Mouse (Mus musculus) thymus, adult 18-20 months (tissue): Measurements from ENCODE around the gene Dlgap4.

Source experiments
- DNase-seq, 2 experiments: peaks; one replicate each; pipeline ENCODE4 v3.0.0; 2022; ENCODE audit warnings: mixed read lengths in 2 of 2

Gene Dlgap4

DNA sequence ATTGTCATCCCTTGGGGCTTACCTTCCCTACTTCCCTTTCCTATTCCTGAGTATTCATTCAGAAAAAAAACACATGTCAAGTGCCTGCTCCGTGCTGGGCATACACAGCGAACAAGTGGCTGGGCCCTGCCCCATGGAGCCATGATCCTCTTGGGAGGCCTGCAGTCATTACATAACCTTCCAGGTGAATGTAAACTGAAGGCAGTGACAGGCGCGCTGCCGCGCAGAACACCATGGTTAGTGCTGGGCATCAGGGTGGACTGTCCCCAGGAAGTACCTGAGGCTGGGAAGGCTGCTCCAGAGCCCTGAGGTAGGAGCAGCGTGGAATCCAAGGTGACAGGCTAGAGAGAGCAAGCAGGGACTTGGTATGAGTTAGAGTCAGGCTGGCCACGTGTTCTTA, 7.4 kb downstream of the Dlgap4 start:
- no peak for DNase-seq

DNA sequence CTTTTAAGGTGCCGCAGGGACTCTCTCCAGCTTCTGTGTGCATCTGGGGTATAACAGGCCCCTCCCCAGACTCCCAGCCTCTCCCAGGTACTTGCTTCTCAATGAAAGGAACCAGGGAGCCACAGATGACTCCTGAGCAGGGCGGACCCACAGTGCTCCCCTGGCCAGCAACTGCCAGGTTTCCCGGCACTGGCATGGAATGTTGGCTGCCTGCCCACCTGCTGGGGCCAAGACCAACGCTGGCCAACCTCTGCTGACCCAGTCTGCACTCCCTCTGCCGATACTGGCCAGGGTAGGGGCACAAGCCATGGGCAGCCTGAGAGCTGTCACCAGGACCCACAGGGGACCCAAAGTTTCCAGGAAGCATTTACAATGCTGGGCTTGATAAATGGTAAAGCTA, 7.9 kb downstream of the Dlgap4 start:
- no peak for DNase-seq

- DNase-seq: no peak
These were observed 8.7 kb downstream of the Dlgap4 start for GRCm38 (mm10) chr2:156622192-156622591.

GRCm38 (mm10) chr2:156623246-156623645, 9.7 kb downstream of the Dlgap4 start:
- DNase-seq: no peak

DNA sequence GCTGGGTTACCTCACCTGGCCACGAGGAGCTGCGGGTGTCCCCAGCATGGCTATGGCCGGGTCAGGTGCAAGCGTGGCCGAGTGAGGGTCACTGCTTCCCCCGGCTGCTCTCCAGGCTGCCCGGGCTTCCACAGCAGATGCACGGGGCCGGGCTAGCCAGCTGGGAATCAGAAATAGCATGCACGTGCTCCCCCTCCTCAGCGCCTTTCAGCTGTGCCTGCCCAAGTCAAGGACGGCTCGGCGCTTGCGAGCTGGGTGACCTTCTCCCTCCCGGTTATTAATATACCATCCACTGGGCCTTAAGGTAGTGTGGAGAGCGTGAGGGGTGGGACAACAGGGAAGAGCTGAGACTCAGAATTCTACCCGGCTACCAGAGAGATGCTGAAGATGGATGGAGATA, 11.8 kb downstream of the Dlgap4 start:
- no peak for DNase-seq

DNA sequence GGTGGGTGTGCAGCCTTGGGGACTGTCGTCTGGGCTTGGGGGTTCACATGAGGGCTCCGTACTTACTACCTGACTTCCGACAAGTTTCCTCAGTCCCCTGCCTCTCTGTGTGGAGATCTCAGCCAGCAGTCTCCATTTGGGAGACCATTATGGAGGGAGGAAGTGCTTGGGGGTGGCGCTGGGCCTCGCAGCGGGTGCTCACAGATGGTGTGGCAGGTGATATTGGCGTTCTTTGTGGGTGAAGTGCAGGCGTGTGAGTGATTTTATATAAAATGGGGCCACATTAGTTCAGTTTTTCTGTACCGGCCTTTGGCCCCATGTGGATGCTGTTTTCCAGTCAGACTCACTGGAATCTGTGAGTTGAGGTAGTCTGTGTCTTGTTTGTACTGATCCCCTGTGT, 12.6 kb downstream of the Dlgap4 start:
- DNase-seq: no peak

DNA sequence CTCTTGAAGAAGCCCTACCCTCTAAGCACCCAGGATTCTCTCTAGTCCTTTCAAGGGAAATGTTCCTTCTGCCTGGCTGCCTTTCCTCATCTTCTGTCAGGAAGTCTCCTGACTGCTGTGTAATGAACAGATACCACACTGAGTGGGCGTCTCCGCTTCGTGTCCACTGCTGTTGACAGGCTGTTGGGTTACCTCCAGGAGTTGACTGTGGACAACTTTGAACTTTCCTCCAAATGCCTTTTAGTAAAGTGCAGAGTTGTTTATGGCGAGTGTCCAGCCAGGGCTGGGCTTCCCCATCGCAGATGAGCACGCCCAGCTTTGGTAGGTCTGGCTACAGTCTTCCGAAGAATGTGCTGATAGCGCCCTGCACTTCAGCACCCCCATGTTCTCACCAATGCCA, 13.0 kb downstream of the Dlgap4 start:
- DNase-seq: no peak

DNA sequence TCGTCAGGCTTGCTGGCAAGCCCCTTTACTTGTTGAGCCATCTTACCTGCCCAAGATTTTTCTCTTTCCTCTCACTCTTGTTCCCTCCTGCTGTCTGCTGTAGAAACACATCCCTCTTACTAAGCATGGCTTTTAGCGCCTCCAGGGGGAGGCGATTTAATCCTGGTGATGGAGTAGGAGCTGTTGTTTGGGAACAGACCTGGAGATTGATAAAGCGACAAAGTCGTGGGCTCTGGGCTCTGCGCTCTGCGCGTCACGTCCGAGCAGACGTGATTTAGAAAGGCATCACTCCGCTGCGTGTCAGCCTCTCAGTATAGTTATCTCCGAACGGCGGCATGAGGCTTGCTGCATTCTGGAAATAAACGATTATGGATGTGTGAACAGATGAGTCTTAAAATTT, 14.4 kb downstream of the Dlgap4 start:
- no peak for DNase-seq

GRCm38 (mm10) chr2:156630288-156630687, 16.8 kb downstream of the Dlgap4 start:
- DNase-seq: no peak

- no peak for DNase-seq
These were observed 19.2 kb downstream of the Dlgap4 start for GRCm38 (mm10) chr2:156632721-156633120.

DNA sequence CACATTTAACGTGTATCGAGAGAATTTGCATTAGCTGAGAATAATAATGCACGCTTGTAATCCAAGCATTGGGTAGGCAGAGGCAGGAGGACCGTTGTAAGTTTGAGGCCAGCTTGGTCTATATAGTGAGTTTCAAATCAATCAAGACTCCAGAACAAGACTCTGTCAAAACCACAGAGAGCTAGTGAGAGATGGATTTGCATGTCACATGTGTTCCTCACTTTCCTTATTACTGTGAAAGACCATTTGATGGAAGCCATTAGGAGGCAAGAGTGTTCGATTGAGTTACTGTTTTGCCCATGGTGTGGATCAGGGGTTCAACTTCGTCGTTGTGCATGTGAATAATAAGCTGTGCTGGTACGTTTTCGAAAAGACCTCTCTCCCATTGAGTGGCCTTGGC, 21.6 kb downstream of the Dlgap4 start:
- no peak for DNase-seq

DNA sequence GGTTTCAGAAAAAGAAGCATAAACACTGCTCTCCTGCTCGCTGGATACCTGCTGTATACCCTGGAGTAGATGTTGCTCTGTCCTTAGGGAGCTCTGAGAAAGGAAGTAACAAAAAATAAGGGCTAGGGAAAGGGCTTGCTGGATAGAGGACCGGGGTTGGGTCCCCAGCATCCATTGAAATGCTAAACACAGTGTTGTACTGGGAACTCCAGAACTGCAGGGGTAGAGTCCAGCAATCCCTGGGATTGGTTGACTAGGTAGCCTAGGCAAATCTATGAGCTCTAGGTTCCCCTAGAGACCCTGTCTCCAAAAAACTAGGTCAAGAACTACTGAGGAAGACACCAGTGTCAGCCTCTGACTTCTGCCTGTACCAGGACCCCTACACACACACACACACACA, 27.6 kb downstream of the Dlgap4 start:
- DNase-seq: no peak

GRCm38 (mm10) chr2:156642931-156643330, 29.4 kb downstream of the Dlgap4 start:
- no peak for DNase-seq

GRCm38 (mm10) chr2:156643406-156643805, 29.9 kb downstream of the Dlgap4 start:
- no peak for DNase-seq

- no peak for DNase-seq
These were observed 31.6 kb downstream of the Dlgap4 start for GRCm38 (mm10) chr2:156645145-156645544.

DNA sequence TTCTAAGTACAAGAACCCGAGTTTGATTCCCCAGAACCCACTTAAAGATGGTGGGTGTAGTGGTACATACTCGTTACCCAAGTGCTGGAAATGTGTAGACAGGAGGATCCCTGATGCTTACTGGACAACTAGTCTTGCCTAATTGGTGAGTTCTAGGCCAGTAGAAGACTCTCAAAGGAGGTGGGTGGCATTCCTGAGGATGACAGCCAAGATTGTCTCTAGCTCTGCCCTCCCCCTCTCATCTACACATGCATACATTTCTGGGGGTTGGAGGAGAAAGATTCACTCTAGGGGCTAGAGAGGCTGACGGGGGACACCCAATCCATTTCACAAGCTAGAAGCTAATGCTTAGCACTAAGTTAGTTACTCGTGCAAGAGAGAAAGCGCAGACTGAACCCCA, 33.4 kb downstream of the Dlgap4 start:
- no peak for DNase-seq

DNA sequence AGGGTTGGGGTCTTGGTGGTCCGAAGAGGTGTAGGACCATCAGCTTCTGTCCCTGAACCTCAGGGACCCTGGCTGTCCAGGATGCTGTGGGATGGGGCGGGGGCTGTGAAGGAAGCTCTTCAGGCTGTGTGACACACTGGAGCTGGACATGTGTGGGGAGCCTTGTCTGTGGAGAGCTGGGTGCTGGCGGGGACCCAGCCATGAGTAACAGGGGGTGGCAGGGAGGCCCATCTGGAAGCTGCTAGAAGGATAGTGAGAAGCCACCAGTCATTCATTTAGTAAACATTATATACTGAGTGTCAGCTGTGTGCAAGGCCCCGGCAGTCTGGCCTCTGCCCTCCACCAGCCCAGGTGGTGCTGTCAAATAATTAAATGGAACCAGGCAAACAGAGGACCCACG, 34.5 kb downstream of the Dlgap4 start:
- DNase-seq: no peak

DNA sequence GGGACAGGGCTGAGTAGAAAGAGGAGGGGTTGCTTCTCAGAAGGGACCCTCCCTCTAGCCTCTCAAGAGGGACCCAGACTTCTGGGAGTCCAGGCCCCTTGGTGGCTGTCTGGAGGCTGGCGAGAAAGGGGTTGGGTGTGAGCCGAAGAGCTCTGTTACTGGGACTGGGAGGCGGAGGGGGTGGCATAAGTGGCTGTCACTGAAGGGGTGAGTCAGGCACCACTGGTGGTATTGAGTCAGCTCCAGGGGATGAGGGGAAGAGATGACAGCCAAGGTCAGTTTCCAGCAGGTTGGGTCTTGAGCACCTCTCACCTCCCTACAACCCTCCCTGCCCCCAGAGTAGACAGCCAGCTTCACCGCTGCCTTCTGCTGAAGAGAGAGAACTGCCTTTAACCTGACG, 35.9 kb downstream of the Dlgap4 start:
- DNase-seq: no peak

DNA sequence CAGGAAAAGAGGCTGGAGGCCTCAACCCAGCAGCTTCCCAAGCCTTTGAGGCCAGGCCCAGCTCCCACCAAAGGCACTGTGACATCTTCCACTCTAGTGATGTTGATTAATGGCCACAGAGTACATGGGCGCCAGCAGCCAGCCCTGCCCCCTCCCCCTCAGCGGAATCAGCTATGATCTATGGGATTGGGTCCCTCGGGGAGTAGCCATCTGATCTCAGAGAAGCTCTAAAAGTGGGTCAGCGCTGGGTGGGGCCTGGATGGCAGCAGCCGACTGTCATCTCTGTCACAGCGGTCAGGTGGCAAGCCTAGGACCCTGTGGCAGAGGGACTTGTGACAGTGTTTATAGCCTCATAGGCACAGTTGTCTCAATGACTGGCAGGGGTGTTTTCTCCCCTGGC, 37.5 kb downstream of the Dlgap4 start:
- DNase-seq: no peak

GRCm38 (mm10) chr2:156652841-156653240, 39.3 kb downstream of the Dlgap4 start:
- DNase-seq: no peak

DNA sequence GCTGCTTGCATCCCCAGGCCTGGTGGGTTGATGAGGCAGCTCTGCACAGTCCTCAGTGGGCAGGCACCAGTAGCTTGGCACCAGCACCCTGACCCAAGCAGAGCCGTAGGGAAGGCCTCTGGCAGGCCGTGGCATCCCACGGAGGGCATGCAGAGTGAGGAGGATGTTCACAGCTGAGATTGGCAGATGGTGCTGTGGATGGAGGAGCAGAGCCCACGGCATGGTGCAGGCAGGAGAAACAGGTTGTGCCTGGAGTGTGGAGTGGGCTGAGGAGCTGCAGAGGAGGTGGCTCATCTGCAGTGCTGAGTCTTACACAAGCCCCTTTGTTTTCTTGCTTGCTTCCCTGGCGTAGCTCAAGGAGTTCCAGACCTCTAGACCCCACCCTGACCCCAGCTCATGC, 40.6 kb downstream of the Dlgap4 start:
- DNase-seq: no peak

- DNase-seq: no peak
These were observed 42.1 kb downstream of the Dlgap4 start for GRCm38 (mm10) chr2:156655626-156656025.

DNA sequence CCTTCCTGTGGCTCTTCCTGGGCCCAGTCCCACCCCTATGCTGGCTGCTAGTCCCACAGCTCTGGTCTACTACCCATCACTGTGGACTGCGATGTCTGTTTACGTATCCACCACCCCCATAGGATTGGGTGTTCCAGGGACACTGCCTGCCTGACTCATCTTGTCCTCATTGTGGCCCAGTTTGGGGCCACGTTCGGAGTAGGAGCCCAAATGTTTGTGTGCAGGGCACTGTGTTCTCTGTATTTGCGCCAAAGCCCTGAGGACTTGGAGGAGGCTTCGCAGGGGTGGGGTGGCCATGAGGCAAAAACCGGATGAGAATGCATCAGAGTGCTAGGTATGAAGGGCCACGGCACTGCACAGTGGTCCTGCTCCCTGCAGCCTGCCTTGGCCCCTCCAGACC, 44.0 kb downstream of the Dlgap4 start:
- DNase-seq: no peak

DNA sequence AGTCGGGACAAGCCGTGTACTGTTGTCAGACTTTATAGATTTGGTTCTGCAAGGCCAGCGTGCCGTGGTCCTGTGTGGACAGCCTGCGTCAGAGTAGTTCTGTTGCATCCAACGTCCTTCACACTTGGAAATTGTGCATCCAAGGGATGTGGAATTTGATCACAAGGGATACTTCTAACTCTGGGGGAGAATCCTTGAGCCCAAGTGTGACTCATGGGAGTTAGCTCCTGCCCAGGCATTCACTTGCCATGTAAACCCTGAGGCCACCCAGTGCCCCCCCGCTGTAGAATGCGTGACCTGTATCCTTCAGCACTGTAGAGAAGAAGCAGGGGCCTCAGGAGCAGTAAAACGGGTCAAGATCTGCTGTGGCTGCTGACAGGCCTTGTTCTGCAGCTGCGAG, 44.7 kb downstream of the Dlgap4 start:
- DNase-seq: no peak

DNA sequence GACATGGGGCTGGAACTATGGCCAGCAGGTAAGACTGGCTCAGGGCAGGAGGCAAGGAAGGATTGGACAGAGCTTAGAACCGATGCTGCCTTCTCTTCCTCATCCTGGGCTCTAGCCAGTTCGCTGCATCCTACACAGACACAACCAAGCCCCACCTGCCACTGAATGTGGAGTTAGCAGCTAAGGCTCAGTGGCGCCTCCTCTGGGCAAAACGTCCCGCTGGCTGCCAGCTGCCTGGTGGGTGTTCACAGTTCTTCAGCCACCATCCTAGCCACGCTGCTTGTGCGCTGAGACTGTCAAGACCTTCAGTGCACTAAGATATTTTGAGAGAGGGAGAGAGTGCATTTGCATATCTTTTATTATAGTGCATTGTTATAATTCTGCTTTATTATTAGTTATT, 45.2 kb downstream of the Dlgap4 start:
- DNase-seq: no peak

GRCm38 (mm10) chr2:156659981-156660380, 46.5 kb downstream of the Dlgap4 start:
- DNase-seq: no peak
